Mouse (Mus musculus) kidney, embryonic 16.5 days (tissue): ENCODE data around the gene Ubqln1. TPM values are rescaled to one million over a fixed set of nuclear protein-coding genes. Genes with fewer than 3 reads are reported as not detected.

ENCODE experiments used
- ATAC-seq: fragments of 200-750 bp; cut with Nextera tagmentation; 2 replicates; pipeline ENCODE4 v1.8.0; 2017; ENCODE audit warnings: moderate TSS enrichment; ENCODE audit not compliant: low FRiP score, low TSS enrichment
- H3K27ac ChIP-seq: fragments of 300-500 bp; sonication (generic); 2 replicates; pipeline ENCODE4 v1.5.1; 2014; ENCODE audit warnings: low read length
- H3K27me3 ChIP-seq: fragments of 300-500 bp; sonication (generic); 2 replicates; pipeline ENCODE4 v1.6.1; 2014; ENCODE audit warnings: low read length, control low read depth, mixed read lengths; ENCODE audit not compliant: insufficient read depth
- H3K36me3 ChIP-seq: fragments of 300-500 bp; sonication (generic); 2 replicates; pipeline ENCODE4 v1.6.1; 2014; ENCODE audit warnings: low read length, control low read depth, mixed read lengths; ENCODE audit not compliant: insufficient read depth
- H3K4me1 ChIP-seq: fragments of 300-500 bp; sonication (generic); 2 replicates; pipeline ENCODE4 v1.6.1; 2014; ENCODE audit warnings: low read length, control low read depth, mixed read lengths; ENCODE audit not compliant: insufficient read depth
- H3K4me2 ChIP-seq: fragments of 300-500 bp; sonication (generic); replicated peaks from 2 replicates; pipeline ENCODE4 v1.6.1; 2014; ENCODE audit warnings: low read depth, low read length
- H3K4me3 ChIP-seq: fragments of 300-500 bp; sonication (generic); 2 replicates; pipeline ENCODE4 v1.5.1; 2014; ENCODE audit warnings: mild to moderate bottlenecking, low read length
- H3K9ac ChIP-seq: fragments of 300-500 bp; sonication (generic); replicated peaks from 2 replicates; pipeline ENCODE4 v1.6.1; 2014; ENCODE audit warnings: low read length
- H3K9me3 ChIP-seq: fragments of 300-500 bp; sonication (generic); 2 replicates; pipeline ENCODE4 v1.6.1; 2016; ENCODE audit warnings: low read length, control low read depth
- WGBS: fragments of 180-500 bp; shearing (Covaris S2); extraction: QIAGEN DNeasy Blood & Tissue Kit; methylation state at CpG from one replicate; pipeline ENCODE4 v1.1.7; 2014; 5-methylcytosine and 5-hydroxymethylcytosine counted together
- polyA plus RNA-seq: library from polyadenylated mRNA; unstranded; fragments of >200 nt; fragmentation: Nextera tagmentation; extraction: Ambion mirVana; gene quantifications from 2 replicates; pipeline ENCODE4 v1.2.1, GENCODE M21; 2015

Gene Ubqln1
- polyA plus RNA-seq, 1 experiment from 2014 or later = 103 TPM

GRCm38 (mm10) chr13:58220206-58220605, 4.8 kb upstream of the Ubqln1 start:
- Histone ChIP-seq H3K4me3 (no peak overlapping the region), H3K27ac (no peak overlapping the region), H3K4me1 (peaks cover 7% of the 10 kb centered on the region; the same call in 1 of the 2 replicates), H3K27me3 (no peaks in the 10 kb centered on the region), H3K4me2 (no peak overlapping the region), H3K9ac (no peak overlapping the region), H3K9me3 (no peaks in the 10 kb centered on the region), H3K36me3 (no peaks in the 10 kb centered on the region)
- 66% methylated on average over 3 of the region's 3 CpGs for WGBS
- ATAC-seq = no peak

DNA sequence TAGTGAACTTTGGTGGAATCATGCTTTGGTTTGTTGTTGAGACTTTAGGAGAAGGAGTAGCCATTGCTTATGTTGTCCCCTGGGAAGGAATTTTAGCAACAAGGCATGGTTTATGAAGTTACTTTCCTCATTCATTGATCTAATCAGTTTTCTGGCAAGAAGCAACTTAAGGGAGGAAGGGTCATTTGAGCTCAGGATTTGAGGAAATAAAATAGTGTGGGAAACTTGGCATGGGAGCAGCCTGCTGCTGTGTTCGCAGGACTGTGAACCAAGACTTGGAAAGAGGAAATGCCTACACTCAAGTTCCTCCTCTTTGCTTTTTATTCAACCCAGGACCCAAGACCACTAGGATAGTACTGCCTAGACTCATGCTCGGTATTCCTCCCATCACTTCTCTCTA, 2.1 kb upstream of the Ubqln1 start:
- Histone ChIP-seq H3K9ac (no peak overlapping the region), H3K4me2 (no peak overlapping the region), H3K27me3 (no peaks in the 10 kb centered on the region), H3K4me3 (no peak overlapping the region), H3K9me3 (no peaks in the 10 kb centered on the region), H3K27ac (no peak overlapping the region), H3K36me3 (no peaks in the 10 kb centered on the region), H3K4me1 (peaks cover 26% of the 10 kb centered on the region)
- WGBS = 98% methylated on average over 2 of the region's 2 CpGs
- no peak for ATAC-seq

DNA sequence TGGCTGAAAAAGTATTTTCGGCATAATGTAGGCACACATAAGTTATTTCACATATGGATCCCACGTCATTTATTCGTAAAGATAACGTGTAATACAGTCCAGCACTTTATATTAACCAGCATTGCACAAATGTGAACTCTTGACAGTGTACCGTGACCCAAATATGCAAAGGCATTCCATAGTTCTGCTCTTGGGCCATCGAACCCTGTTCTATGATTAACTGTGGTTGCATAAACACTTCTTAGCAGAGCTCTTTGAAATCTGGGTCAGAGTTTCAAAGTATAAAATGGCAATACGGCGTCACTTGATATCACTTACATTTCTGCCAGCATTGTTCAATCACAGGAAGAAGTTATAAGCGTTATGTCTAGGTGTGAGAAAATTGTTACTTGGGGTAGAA, 942 bp upstream of the Ubqln1 start:
- H3K27ac ChIP-seq = peak overlapping the region; percentile 85
- no peaks in the 10 kb centered on the region for H3K27me3 ChIP-seq
- WGBS = 80% methylated on average over 9 of the region's 9 CpGs
- peak overlapping the region; percentile 88 for H3K4me2 ChIP-seq
- no peaks in the 10 kb centered on the region for H3K9me3 ChIP-seq
- peak overlapping the region; percentile 99 for H3K9ac ChIP-seq
- no peaks in the 10 kb centered on the region for H3K36me3 ChIP-seq
- H3K4me1 ChIP-seq = peaks cover 36% of the 10 kb centered on the region
- ATAC-seq = no peak
- H3K4me3 ChIP-seq = peak overlapping the region; percentile 97

GRCm38 (mm10) chr13:58215253-58215591, 231 bp downstream of the Ubqln1 start:
- H3K4me3 ChIP-seq = peak overlapping the region; percentile 97
- H3K9me3 ChIP-seq = no peaks in the 10 kb centered on the region
- 2% methylated on average over 31 of the region's 48 CpGs for WGBS
- peak overlapping the region; percentile 88 for H3K4me2 ChIP-seq
- H3K4me1 ChIP-seq = peaks cover 36% of the 10 kb centered on the region
- peak overlapping the region; percentile 99 for H3K9ac ChIP-seq
- no peaks in the 10 kb centered on the region for H3K27me3 ChIP-seq
- H3K36me3 ChIP-seq = no peaks in the 10 kb centered on the region
- H3K27ac ChIP-seq = peak overlapping the region; percentile 85
- peak; percentile 78 for ATAC-seq

DNA sequence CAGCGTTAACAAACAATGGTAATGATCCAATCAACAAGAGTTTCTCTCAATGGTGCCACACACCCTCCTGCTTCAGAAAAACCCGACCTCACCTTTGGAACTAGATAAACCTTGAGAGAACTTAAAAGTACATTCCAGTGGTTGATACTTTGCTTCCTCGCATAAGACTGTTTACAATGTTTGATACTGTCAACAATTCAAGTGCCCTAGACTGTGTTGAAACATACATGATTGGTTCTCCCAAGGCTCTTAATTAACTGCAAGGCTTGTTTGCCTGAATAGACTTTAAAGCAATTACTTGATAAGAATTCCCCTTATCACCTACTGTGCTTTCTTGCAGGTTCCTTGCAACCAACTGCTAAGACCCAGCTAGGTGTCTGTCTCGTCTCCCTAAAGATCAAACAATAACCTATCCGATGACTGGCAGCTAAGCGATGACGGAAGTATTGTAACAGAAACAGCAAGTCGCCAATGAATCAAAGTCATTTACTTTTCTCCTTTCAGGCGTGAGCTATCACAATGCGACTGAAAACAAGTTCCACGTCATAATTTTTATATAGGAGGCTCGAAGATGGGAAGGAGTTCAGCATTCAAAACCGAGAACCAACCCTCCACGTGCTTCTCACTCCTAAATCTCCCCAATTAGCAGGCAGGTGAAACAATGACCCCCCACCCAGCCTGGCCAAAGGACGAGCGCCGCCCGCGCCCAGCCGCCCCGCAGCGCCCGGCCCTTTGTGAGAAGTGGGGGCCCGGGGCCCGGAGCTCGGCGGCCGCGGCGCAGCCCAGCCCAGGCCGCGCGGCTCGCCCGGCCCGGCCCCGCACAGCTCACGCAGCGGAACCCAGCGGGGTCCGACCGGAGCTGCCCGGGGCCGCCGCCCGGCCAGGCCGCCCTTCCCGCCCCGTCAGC, 854 bp downstream of the Ubqln1 start:
- ATAC-seq = peak; percentile 69
- H3K4me3 ChIP-seq = peak overlapping the region; percentile 97
- peak overlapping the region; percentile 85 for H3K27ac ChIP-seq
- H3K4me1 ChIP-seq = peaks cover 36% of the 10 kb centered on the region
- peak overlapping the region; percentile 99 for H3K9ac ChIP-seq
- WGBS = 2% methylated on average over 49 of the region's 49 CpGs
- H3K36me3 ChIP-seq = no peaks in the 10 kb centered on the region
- no peaks in the 10 kb centered on the region for H3K27me3 ChIP-seq
- peak overlapping the region; percentile 88 for H3K4me2 ChIP-seq
- H3K9me3 ChIP-seq = no peaks in the 10 kb centered on the region

- no peaks in the 10 kb centered on the region for H3K36me3 ChIP-seq
- 41% methylated on average over 8 of the region's 8 CpGs for WGBS
- H3K9ac ChIP-seq = peak overlapping the region; percentile 99
- H3K9me3 ChIP-seq = no peaks in the 10 kb centered on the region
- peaks cover 38% of the 10 kb centered on the region for H3K4me1 ChIP-seq
- peak overlapping the region; percentile 97 for H3K4me3 ChIP-seq
- no peaks in the 10 kb centered on the region for H3K27me3 ChIP-seq
- no peak overlapping the region for H3K27ac ChIP-seq
- H3K4me2 ChIP-seq = peak overlapping the region; percentile 88
- no peak for ATAC-seq
These were observed 1.7 kb downstream of the Ubqln1 start for GRCm38 (mm10) chr13:58213801-58214200.

DNA sequence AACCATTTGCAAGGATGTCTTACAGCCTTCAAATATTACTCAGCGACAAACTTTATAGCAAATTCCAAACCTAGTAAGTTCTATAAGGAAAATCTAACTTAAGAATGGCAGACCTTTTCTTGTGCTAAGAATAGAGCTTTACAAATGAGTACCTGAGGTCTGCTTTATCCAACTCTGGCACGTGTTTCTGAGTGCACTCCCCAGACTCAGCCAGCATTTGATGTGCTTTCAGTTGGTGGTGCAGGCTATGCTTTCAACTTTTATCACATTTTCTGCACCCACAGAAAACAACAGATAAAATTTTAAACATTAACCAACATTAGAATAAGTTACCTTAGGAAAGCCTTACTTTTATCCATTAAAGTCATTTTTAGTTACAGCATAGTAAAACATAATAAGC, 2.9 kb downstream of the Ubqln1 start:
- 77% methylated on average over 2 of the region's 2 CpGs for WGBS
- ATAC-seq = no peak

GRCm38 (mm10) chr13:58210441-58210840, 5.0 kb downstream of the Ubqln1 start:
- no peaks in the 10 kb centered on the region for H3K36me3 ChIP-seq
- WGBS = 73% methylated on average over 5 of the region's 5 CpGs
- ATAC-seq = no peak
- no peak overlapping the region for H3K27ac ChIP-seq
- no peak overlapping the region for H3K4me3 ChIP-seq
- H3K4me1 ChIP-seq = peaks cover 34% of the 10 kb centered on the region
- H3K4me2 ChIP-seq = no peak overlapping the region
- H3K9me3 ChIP-seq = no peaks in the 10 kb centered on the region
- no peak overlapping the region for H3K9ac ChIP-seq
- H3K27me3 ChIP-seq = no peaks in the 10 kb centered on the region

More for the DNA sequence above, 2.9 kb downstream of the Ubqln1 start:
- H3K27ac ChIP-seq = no peak overlapping the region
- no peak overlapping the region for H3K4me2 ChIP-seq
- no peaks in the 10 kb centered on the region for H3K36me3 ChIP-seq
- no peaks in the 10 kb centered on the region for H3K9me3 ChIP-seq
- H3K4me1 ChIP-seq = peaks cover 41% of the 10 kb centered on the region
- H3K4me3 ChIP-seq = no peak overlapping the region
- H3K27me3 ChIP-seq = no peaks in the 10 kb centered on the region
- no peak overlapping the region for H3K9ac ChIP-seq

- Histone ChIP-seq H3K4me2 (no peak overlapping the region), H3K27me3 (no peaks in the 10 kb centered on the region), H3K4me3 (no peak overlapping the region), H3K9ac (no peak overlapping the region), H3K9me3 (no peaks in the 10 kb centered on the region), H3K27ac (no peak overlapping the region), H3K36me3 (no peaks in the 10 kb centered on the region), H3K4me1 (peaks cover 5% of the 10 kb centered on the region; the same call in 1 of the 2 replicates)
- WGBS = 84% methylated on average over 4 of the region's 4 CpGs
- no peak for ATAC-seq
These were observed 9.4 kb downstream of the Ubqln1 start for GRCm38 (mm10) chr13:58206084-58206483.

DNA sequence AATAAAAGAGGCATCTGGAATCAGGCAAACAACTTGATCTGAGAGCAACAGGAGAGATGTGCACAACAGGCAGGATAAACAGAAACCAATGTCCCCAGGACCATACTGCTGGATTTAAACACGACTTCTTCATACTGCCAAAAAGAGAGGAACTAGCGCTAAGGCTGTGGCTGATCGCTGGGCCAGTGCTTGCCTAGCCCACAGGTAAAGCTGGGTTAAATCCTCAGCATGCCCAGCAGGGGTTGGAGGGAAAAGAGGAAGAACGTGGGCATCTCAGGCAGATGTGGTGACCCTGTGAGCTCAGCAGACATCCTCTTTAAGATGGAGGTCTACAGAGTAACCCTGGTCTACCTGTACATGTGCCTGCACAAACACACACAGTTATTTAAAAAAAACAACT, 10.5 kb downstream of the Ubqln1 start:
- no peaks in the 10 kb centered on the region for H3K27me3 ChIP-seq
- no peaks in the 10 kb centered on the region for H3K36me3 ChIP-seq
- H3K9ac ChIP-seq = no peak overlapping the region
- peaks cover 5% of the 10 kb centered on the region; the same call in 1 of the 2 replicates for H3K4me1 ChIP-seq
- 74% methylated on average over 4 of the region's 4 CpGs for WGBS
- no peak for ATAC-seq
- H3K4me3 ChIP-seq = no peak overlapping the region
- no peak overlapping the region for H3K27ac ChIP-seq
- no peak overlapping the region for H3K4me2 ChIP-seq
- H3K9me3 ChIP-seq = no peaks in the 10 kb centered on the region
